Mouse (Mus musculus) small intestine, adult 2 months (tissue): ENCODE results near the gene Mrrf.

Source experiments
- CTCF ChIP-seq: fragments of 200-500 bp; IDR thresholded peaks from 2 replicates; pipeline ENCODE4 v1.5.1; 2012; ENCODE audit warnings: low read depth, mild to moderate bottlenecking, control low read depth, inconsistent platforms, low read length, moderate library complexity, mixed read lengths; ENCODE audit not compliant: insufficient replicate concordance, insufficient read length; ENCODE audit errors: extremely low read depth
- POLR2A ChIP-seq: fragments of 200-500 bp; IDR thresholded peaks from 2 replicates; pipeline ENCODE4 v1.6.1; 2012; ENCODE audit warnings: low read depth, mild to moderate bottlenecking, control low read depth, inconsistent platforms, low read length, moderate library complexity

DNA sequence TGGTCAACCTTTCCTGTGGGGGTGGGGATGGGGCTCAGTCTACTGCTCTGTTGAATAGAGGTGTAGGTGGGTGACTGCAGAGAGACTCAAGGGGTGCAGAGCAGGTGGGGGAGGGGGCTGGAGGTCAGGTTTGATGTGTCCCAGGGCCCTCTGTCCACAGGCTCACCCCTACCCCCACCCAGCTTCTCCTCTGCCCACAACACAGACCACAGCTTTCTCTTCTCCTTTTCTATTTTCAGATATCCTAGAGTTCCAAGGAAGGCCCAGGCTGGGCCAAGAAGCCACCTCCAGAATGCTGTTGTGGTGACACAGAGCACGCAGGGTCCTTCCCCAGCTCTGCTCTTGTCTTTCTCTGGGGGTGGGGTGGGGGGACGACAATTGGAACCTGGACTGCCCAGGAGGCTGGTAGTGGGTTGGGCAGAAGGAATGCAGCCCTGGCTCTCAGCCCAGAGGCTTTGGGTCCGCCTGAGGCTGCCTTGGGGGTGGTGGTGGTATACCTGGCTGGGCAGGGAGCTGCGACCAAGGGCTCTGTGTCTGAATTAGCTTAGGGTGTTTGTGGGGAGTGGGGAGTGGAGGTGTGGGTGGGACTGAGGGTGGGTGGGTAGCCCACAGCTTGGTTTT, 80.9 kb downstream of the Mrrf start:
- TF ChIP-seq POLR2A, result no peak
- no peak for TF ChIP-seq CTCF
